Mouse (Mus musculus): ENCODE results near the gene Cdh12. TPM values are rescaled to one million over a fixed set of nuclear protein-coding genes. Genes with fewer than 3 reads are reported as not detected.

Cdh12 gene
- total RNA-seq, 2 experiments from 2014 or later: 27.9 to 28.2 TPM

Small RNAs within 50 kb of the gene (microRNA-seq; reads per million reads assigned to microRNA genes)
- gene Gm27397: 0 reads per million in 2 experiments

Other genes with a start within 250 kb of the Cdh12 start
- not detected for gene Acot10, start 217.5 kb downstream of the Cdh12 start, total RNA-seq (2021)

All from layer of hippocampus, postnatal 10 days (tissue).